Mouse (Mus musculus): ENCODE measurements around the gene Gm11037.

- TF ChIP-seq CTCF (conservative IDR thresholded peaks at IDR 0.05; ENCODE audit: insufficient read depth, insufficient read length, low read depth, low read length) = no peak
- TF ChIP-seq POLR2A (IDR thresholded peaks at IDR 0.05; ENCODE audit: low read depth, low read length) = no peak
These were observed 36.2 kb upstream of the Gm11037 start for GRCm38 (mm10) chr2:131097087-131097486.

Data from kidney, adult 2 months (tissue).